Mouse (Mus musculus) urinary bladder, postnatal 36 days (tissue): ENCODE data around the gene Cpm.
"Not testable (repeated sequence)": the region's sequence is repeated elsewhere in the genome, so short reads cannot be mapped to it uniquely, and the experiment has no call there.

Experiments used
- DNase-seq, 2 experiments: peaks; one replicate each; pipeline ENCODE4 v3.0.0; 2022; ENCODE audit warnings: low spot score in 2 of 2, mixed read lengths in 1 of 2

Gene Cpm

GRCm38 (mm10) chr10:117629169-117629971 lies at the start of gene Cpm:
TSS of gene Cpm (plus strand) at chr10:117629500.
- DNase-seq, result peak; percentile 74 to 76

GRCm38 (mm10) chr10:117579771-117580284 lies 49.5 kb upstream of the Cpm start:
- DNase-seq, result no peak

- DNase-seq, result no peak
These were observed 48.9 kb upstream of the Cpm start for GRCm38 (mm10) chr10:117580405-117580804.

- no peak for DNase-seq
These were observed 48.1 kb upstream of the Cpm start for GRCm38 (mm10) chr10:117581007-117581752.

- no peak for DNase-seq
These were observed 47.6 kb upstream of the Cpm start for GRCm38 (mm10) chr10:117581753-117582062.

GRCm38 (mm10) chr10:117583155-117584061 lies 45.9 kb upstream of the Cpm start:
- DNase-seq, result no peak

- no peak for DNase-seq
These were observed 45.2 kb upstream of the Cpm start for GRCm38 (mm10) chr10:117584102-117584501.

- DNase-seq, result no peak
These were observed 44.5 kb upstream of the Cpm start for GRCm38 (mm10) chr10:117584566-117585515.

- no peak for DNase-seq
These were observed 43.5 kb upstream of the Cpm start for GRCm38 (mm10) chr10:117585600-117586299.

- DNase-seq, result no peak
These were observed 42.4 kb upstream of the Cpm start for GRCm38 (mm10) chr10:117586859-117587258.

- DNase-seq, result no peak
These were observed 42.0 kb upstream of the Cpm start for GRCm38 (mm10) chr10:117587335-117587734.

- DNase-seq, result not testable (repeated sequence)
These were observed 40.7 kb upstream of the Cpm start for GRCm38 (mm10) chr10:117588416-117589143.

- no peak for DNase-seq
These were observed 40.0 kb upstream of the Cpm start for GRCm38 (mm10) chr10:117589144-117589940.

- no peak for DNase-seq
These were observed 38.7 kb upstream of the Cpm start for GRCm38 (mm10) chr10:117590331-117591301.

- DNase-seq, result no peak
These were observed 37.5 kb upstream of the Cpm start for GRCm38 (mm10) chr10:117591766-117592165.

- DNase-seq, result no peak
These were observed 36.8 kb upstream of the Cpm start for GRCm38 (mm10) chr10:117592306-117593040.
